Mouse (Mus musculus): ENCODE measurements around the gene Adam1a. TPM values are rescaled to one million over a fixed set of nuclear protein-coding genes. Genes with fewer than 3 reads are reported as not detected.
"Not testable (repeated sequence)": the region's sequence is repeated elsewhere in the genome, so short reads cannot be mapped to it uniquely, and the experiment has no call there.

Gene Adam1a
- polyA plus RNA-seq, 1 experiment, result 140 TPM

- Histone ChIP-seq H3K27me3 (ENCODE audit: control insufficient read depth, insufficient read depth, low read length) (no peaks in the 10 kb centered on the region), H3K4me1 (ENCODE audit: control insufficient read depth, insufficient read depth, low read length) (no peaks in the 10 kb centered on the region; the same call in 1 of the 2 replicates), H3K36me3 (ENCODE audit: control insufficient read depth, insufficient read depth, low read length) (peaks cover 3% of the 10 kb centered on the region), H3K27ac (ENCODE audit: control insufficient read depth, insufficient read depth, low read depth, low read length) (no peak overlapping the region), H3K4me3 (ENCODE audit: control insufficient read depth, low read depth, low read length) (peak overlapping the region; percentile 60)
- TF ChIP-seq POLR2A (IDR thresholded peaks at IDR 0.05; ENCODE audit: control insufficient read depth, low read depth, low read length), result no peak
- no peak for TF ChIP-seq CTCF (IDR thresholded peaks at IDR 0.05; ENCODE audit: control insufficient read depth, insufficient read depth, insufficient replicate concordance, low read depth, low read length)
These were observed 19.4 kb downstream of the Adam1a start for GRCm38 (mm10) chr5:121525774-121526450.

DNA sequence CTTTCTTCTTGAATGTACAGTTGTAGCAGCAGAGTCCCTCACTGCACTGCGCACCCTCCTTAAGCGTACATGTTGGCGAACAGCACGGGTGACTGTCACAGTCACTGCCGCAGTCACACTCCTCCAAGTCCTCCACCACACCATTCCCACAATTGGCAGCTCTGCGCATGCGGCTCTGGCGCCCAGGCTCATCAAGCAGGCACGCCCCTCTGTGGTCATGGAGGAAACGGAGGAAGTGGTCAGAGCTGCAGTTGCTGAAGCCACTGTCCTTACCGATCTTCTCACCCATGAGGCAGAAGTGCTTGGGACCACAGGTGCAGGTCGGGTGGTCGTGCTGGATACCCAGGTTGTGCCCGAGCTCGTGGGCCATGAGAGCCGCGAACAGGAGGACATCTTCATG lies 25.5 kb downstream of the Adam1a start:
- not testable (repeated sequence) for H3K27ac ChIP-seq (ENCODE audit: control insufficient read depth, insufficient read depth, low read depth, low read length); H3K36me3 ChIP-seq (ENCODE audit: control insufficient read depth, insufficient read depth, low read length); H3K4me1 ChIP-seq (ENCODE audit: control insufficient read depth, insufficient read depth, low read length); H3K27me3 ChIP-seq (ENCODE audit: control insufficient read depth, insufficient read depth, low read length)
- peak; percentile 68; the same call in 1 of the 2 replicates for TF ChIP-seq POLR2A (IDR thresholded peaks at IDR 0.05; ENCODE audit: control insufficient read depth, low read depth, low read length)
- H3K4me3 ChIP-seq (ENCODE audit: control insufficient read depth, low read depth, low read length), result peak overlapping the region; percentile 82

GRCm38 (mm10) chr5:121518983-121519382 lies 26.3 kb downstream of the Adam1a start:
- no peak overlapping the region; the same call in 1 of the 2 replicates for H3K27ac ChIP-seq (ENCODE audit: control insufficient read depth, insufficient read depth, low read depth, low read length)
- TF ChIP-seq CTCF (IDR thresholded peaks at IDR 0.05; ENCODE audit: control insufficient read depth, insufficient read depth, insufficient replicate concordance, low read depth, low read length), result no peak
- no peak for TF ChIP-seq POLR2A (IDR thresholded peaks at IDR 0.05; ENCODE audit: control insufficient read depth, low read depth, low read length)
- no peaks in the 10 kb centered on the region for H3K27me3 ChIP-seq (ENCODE audit: control insufficient read depth, insufficient read depth, low read length)
- H3K4me3 ChIP-seq (ENCODE audit: control insufficient read depth, low read depth, low read length), result peak overlapping the region; percentile 82
- H3K36me3 ChIP-seq (ENCODE audit: control insufficient read depth, insufficient read depth, low read length), result no peaks in the 10 kb centered on the region
- H3K4me1 ChIP-seq (ENCODE audit: control insufficient read depth, insufficient read depth, low read length), result no peaks in the 10 kb centered on the region; the same call in 1 of the 2 replicates

DNA sequence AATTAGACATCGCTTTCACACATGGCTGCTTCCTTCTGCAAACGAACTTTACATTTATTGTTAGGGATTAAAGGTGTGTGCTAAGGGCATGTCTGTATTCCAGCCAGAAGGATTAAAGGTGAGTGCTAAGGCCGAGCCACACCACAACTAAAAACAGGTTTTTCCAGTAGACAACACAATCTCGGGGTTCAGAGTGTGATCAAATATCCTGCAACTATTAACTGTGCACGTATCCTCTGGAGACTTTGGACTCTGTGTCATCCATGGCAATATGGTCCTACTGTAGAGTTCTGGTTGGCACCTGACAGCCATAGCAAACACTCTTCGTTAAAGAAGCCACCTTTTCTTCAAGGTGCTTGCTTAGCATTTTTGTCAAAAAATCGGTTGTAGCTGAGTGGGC lies 35.3 kb downstream of the Adam1a start:
- H3K36me3 ChIP-seq (ENCODE audit: control insufficient read depth, insufficient read depth, low read length), result no peaks in the 10 kb centered on the region
- no peaks in the 10 kb centered on the region for H3K27me3 ChIP-seq (ENCODE audit: control insufficient read depth, insufficient read depth, low read length)
- no peak overlapping the region for H3K27ac ChIP-seq (ENCODE audit: control insufficient read depth, insufficient read depth, low read depth, low read length)
- no peaks in the 10 kb centered on the region; the same call in 1 of the 2 replicates for H3K4me1 ChIP-seq (ENCODE audit: control insufficient read depth, insufficient read depth, low read length)
- H3K4me3 ChIP-seq (ENCODE audit: control insufficient read depth, low read depth, low read length), result no peak overlapping the region
- TF ChIP-seq POLR2A (IDR thresholded peaks at IDR 0.05; ENCODE audit: control insufficient read depth, low read depth, low read length) (no peak), CTCF (IDR thresholded peaks at IDR 0.05; ENCODE audit: control insufficient read depth, insufficient read depth, insufficient replicate concordance, low read depth, low read length) (no peak)

DNA sequence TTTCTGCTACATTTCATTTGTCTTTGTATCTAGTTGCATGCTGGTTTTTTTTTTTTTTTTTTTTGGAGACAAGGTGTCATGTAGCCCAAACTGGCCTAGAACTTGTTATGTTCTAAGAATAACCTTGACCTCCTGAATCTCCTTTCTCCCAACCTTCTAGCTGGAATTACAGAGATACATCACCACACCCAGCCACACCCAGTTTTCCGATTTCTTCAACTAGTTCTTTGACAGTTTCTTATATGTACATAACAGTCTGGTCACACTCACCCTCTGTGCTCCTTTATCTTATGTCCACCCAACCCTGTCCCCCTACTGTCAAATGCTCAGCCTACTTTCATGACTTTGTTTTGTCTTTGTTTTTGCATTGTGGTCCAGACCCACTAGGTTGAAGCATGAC lies 38.4 kb downstream of the Adam1a start:
- no peaks in the 10 kb centered on the region for H3K27me3 ChIP-seq (ENCODE audit: control insufficient read depth, insufficient read depth, low read length)
- H3K27ac ChIP-seq (ENCODE audit: control insufficient read depth, insufficient read depth, low read depth, low read length), result no peak overlapping the region
- H3K4me1 ChIP-seq (ENCODE audit: control insufficient read depth, insufficient read depth, low read length), result peaks cover 8% of the 10 kb centered on the region
- no peak for TF ChIP-seq POLR2A (IDR thresholded peaks at IDR 0.05; ENCODE audit: control insufficient read depth, low read depth, low read length)
- no peak for TF ChIP-seq CTCF (IDR thresholded peaks at IDR 0.05; ENCODE audit: control insufficient read depth, insufficient read depth, insufficient replicate concordance, low read depth, low read length)
- H3K36me3 ChIP-seq (ENCODE audit: control insufficient read depth, insufficient read depth, low read length), result no peaks in the 10 kb centered on the region
- no peak overlapping the region for H3K4me3 ChIP-seq (ENCODE audit: control insufficient read depth, low read depth, low read length)

DNA sequence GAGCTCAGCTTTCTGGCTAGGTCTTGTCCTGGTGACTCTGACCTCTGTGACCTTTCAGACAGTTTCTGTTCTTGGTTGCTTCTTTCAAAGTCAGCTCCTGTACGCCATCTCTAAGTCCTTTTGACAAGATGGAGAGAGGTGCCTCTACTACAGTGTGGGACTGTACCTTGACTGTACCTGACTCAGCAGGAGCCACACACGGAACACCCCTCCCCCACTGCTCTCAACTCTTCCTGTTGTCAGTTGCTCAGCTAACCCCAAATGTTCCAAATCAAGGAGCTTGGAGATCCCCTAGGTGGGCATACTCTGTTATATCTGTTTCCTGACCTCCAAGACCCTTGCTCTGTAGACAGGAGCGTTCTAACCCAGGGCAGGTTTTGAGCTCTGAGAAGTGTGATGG lies 42.1 kb downstream of the Adam1a start, which contains the start of gene Adam1b:
Gene Adam1b, minus strand, starts transcription at position 205 of the 400 bp plus-strand sequence.
- TF ChIP-seq POLR2A (IDR thresholded peaks at IDR 0.05; ENCODE audit: control insufficient read depth, low read depth, low read length), result peak; percentile 65; the same call in 1 of the 2 replicates
- TF ChIP-seq CTCF (IDR thresholded peaks at IDR 0.05; ENCODE audit: control insufficient read depth, insufficient read depth, insufficient replicate concordance, low read depth, low read length), result no peak
- Histone ChIP-seq H3K27me3 (ENCODE audit: control insufficient read depth, insufficient read depth, low read length) (no peaks in the 10 kb centered on the region), H3K27ac (ENCODE audit: control insufficient read depth, insufficient read depth, low read depth, low read length) (peak within 1 kb of the TSS; percentile 87), H3K4me1 (ENCODE audit: control insufficient read depth, insufficient read depth, low read length) (peaks cover 10% of the 10 kb centered on the region), H3K4me3 (ENCODE audit: control insufficient read depth, low read depth, low read length) (peak within 1 kb of the TSS; percentile 82), H3K36me3 (ENCODE audit: control insufficient read depth, insufficient read depth, low read length) (no peaks in the 10 kb centered on the region)

GRCm38 (mm10) chr5:121501424-121501996 lies 43.8 kb downstream of the Adam1a start:
- H3K27me3 ChIP-seq (ENCODE audit: control insufficient read depth, insufficient read depth, low read length), result not testable (repeated sequence)

More at GRCm38 (mm10) chr5:121501424-121501996, 43.8 kb downstream of the Adam1a start:
- H3K4me1 ChIP-seq (ENCODE audit: control insufficient read depth, insufficient read depth, low read length), result peaks cover 10% of the 10 kb centered on the region
- H3K36me3 ChIP-seq (ENCODE audit: control insufficient read depth, insufficient read depth, low read length); H3K27ac ChIP-seq (ENCODE audit: control insufficient read depth, insufficient read depth, low read depth, low read length): not testable (repeated sequence)
- H3K4me3 ChIP-seq (ENCODE audit: control insufficient read depth, low read depth, low read length), result peak overlapping the region; percentile 59

Data from testis, adult 2 months (tissue).